Mouse (Mus musculus): ENCODE measurements around the gene Fosl2. TPM values are rescaled to one million over a fixed set of nuclear protein-coding genes. Genes with fewer than 3 reads are reported as not detected.
A peak's percentile ranks its signal among the peaks of the same experiment; 100 is the strongest.

The Fosl2 gene
- total and polyA plus RNA-seq, 2 experiments from 2014 or later: 0.52 to 6.4 TPM

GRCm38 (mm10) chr5:32136301-32136863, 781 bp downstream of the Fosl2 start:
- under 1% methylated on average over 57 of the region's 63 CpGs for WGBS
- peak overlapping the region; percentile 57 for H3K27ac ChIP-seq (ENCODE audit: low read depth, low read length)
- H3K9me3 ChIP-seq (ENCODE audit: low read length): no peaks in the 10 kb centered on the region
- peak overlapping the region; percentile 97 for H3K4me2 ChIP-seq (ENCODE audit: low read depth, low read length, poor library complexity, severe bottlenecking)
- no peaks in the 10 kb centered on the region for H3K36me3 ChIP-seq (ENCODE audit: insufficient read depth, low read length)
- no peak for ATAC-seq (ENCODE audit: low FRiP score)
- TF ChIP-seq CTCF (IDR thresholded peaks at IDR 0.05): no peak
- peaks cover 25% of the 10 kb centered on the region for H3K27me3 ChIP-seq (ENCODE audit: insufficient read depth, low read length)
- DNase-seq (ENCODE audit: low spot score): no peak
- peak overlapping the region; percentile 67 for H3K4me3 ChIP-seq (ENCODE audit: low read depth, low read length)
- peak overlapping the region; percentile 54 for H3K9ac ChIP-seq (replicated peaks; ENCODE audit: low read length, poor library complexity, severe bottlenecking)
- H3K4me1 ChIP-seq (ENCODE audit: insufficient read depth, low read length): peaks cover 14% of the 10 kb centered on the region; the same call in 1 of the 2 replicates

GRCm38 (mm10) chr5:32137106-32137522, 1.5 kb downstream of the Fosl2 start:
- 3% methylated on average over 12 of the region's 12 CpGs for WGBS
- H3K36me3 ChIP-seq (ENCODE audit: insufficient read depth, low read length): no peaks in the 10 kb centered on the region
- peak overlapping the region; percentile 97 for H3K4me2 ChIP-seq (ENCODE audit: low read depth, low read length, poor library complexity, severe bottlenecking)
- ATAC-seq (ENCODE audit: low FRiP score): no peak
- H3K4me1 ChIP-seq (ENCODE audit: insufficient read depth, low read length): peaks cover 14% of the 10 kb centered on the region; the same call in 1 of the 2 replicates
- peaks cover 25% of the 10 kb centered on the region for H3K27me3 ChIP-seq (ENCODE audit: insufficient read depth, low read length)
- DNase-seq (ENCODE audit: low spot score): no peak
- H3K9ac ChIP-seq (replicated peaks; ENCODE audit: low read length, poor library complexity, severe bottlenecking): no peak overlapping the region
- H3K9me3 ChIP-seq (ENCODE audit: low read length): no peaks in the 10 kb centered on the region
- peak overlapping the region; percentile 67 for H3K4me3 ChIP-seq (ENCODE audit: low read depth, low read length)
- no peak overlapping the region for H3K27ac ChIP-seq (ENCODE audit: low read depth, low read length)
- TF ChIP-seq CTCF (IDR thresholded peaks at IDR 0.05): no peak

- Histone ChIP-seq H3K27me3 (ENCODE audit: insufficient read depth, low read length) (peaks cover 25% of the 10 kb centered on the region), H3K4me2 (ENCODE audit: low read depth, low read length, poor library complexity, severe bottlenecking) (peak overlapping the region; percentile 4; the same call in 1 of the 2 replicates), H3K36me3 (ENCODE audit: insufficient read depth, low read length) (no peaks in the 10 kb centered on the region), H3K9ac (replicated peaks; ENCODE audit: low read length, poor library complexity, severe bottlenecking) (no peak overlapping the region), H3K4me1 (ENCODE audit: insufficient read depth, low read length) (peaks cover 13% of the 10 kb centered on the region; the same call in 1 of the 2 replicates), H3K27ac (ENCODE audit: low read depth, low read length) (no peak overlapping the region), H3K4me3 (ENCODE audit: low read depth, low read length) (no peak overlapping the region), H3K9me3 (ENCODE audit: low read length) (no peaks in the 10 kb centered on the region)
- ATAC-seq (ENCODE audit: low FRiP score) (no peak), DNase-seq (ENCODE audit: low spot score) (no peak)
- TF ChIP-seq CTCF (IDR thresholded peaks at IDR 0.05): no peak
- 77% methylated on average over 10 of the region's 10 CpGs for WGBS
These were observed 3.0 kb downstream of the Fosl2 start for GRCm38 (mm10) chr5:32138446-32139195.

- H3K9me3 ChIP-seq (ENCODE audit: low read length): no peaks in the 10 kb centered on the region
- peaks cover 25% of the 10 kb centered on the region for H3K27me3 ChIP-seq (ENCODE audit: insufficient read depth, low read length)
- H3K9ac ChIP-seq (replicated peaks; ENCODE audit: low read length, poor library complexity, severe bottlenecking): no peak overlapping the region
- no peaks in the 10 kb centered on the region for H3K36me3 ChIP-seq (ENCODE audit: insufficient read depth, low read length)
- peak; percentile 89 for TF ChIP-seq CTCF (IDR thresholded peaks at IDR 0.05)
- DNase-seq (ENCODE audit: low spot score) (peak; percentile 76), ATAC-seq (ENCODE audit: low FRiP score) (no peak)
- WGBS: 54% methylated on average over 9 of the region's 9 CpGs
- no peak overlapping the region for H3K4me3 ChIP-seq (ENCODE audit: low read depth, low read length)
- H3K27ac ChIP-seq (ENCODE audit: low read depth, low read length): no peak overlapping the region
- H3K4me2 ChIP-seq (ENCODE audit: low read depth, low read length, poor library complexity, severe bottlenecking): no peak overlapping the region
- H3K4me1 ChIP-seq (ENCODE audit: insufficient read depth, low read length): 0 out of 2 replicates have a peak, but pooled peaks cover 4% of the 10 kb centered on the region
These were observed 4.0 kb downstream of the Fosl2 start for GRCm38 (mm10) chr5:32139516-32140037.

GRCm38 (mm10) chr5:32141899-32142298, 6.3 kb downstream of the Fosl2 start:
- no peaks in the 10 kb centered on the region for H3K4me1 ChIP-seq (ENCODE audit: insufficient read depth, low read length)
- H3K27me3 ChIP-seq (ENCODE audit: insufficient read depth, low read length): peaks cover 20% of the 10 kb centered on the region; the same call in 1 of the 2 replicates
- H3K4me2 ChIP-seq (ENCODE audit: low read depth, low read length, poor library complexity, severe bottlenecking): no peak overlapping the region
- H3K27ac ChIP-seq (ENCODE audit: low read depth, low read length): no peak overlapping the region
- no peak overlapping the region for H3K4me3 ChIP-seq (ENCODE audit: low read depth, low read length)
- H3K9me3 ChIP-seq (ENCODE audit: low read length): no peaks in the 10 kb centered on the region
- no peak for TF ChIP-seq CTCF (IDR thresholded peaks at IDR 0.05)
- H3K36me3 ChIP-seq (ENCODE audit: insufficient read depth, low read length): no peaks in the 10 kb centered on the region
- DNase-seq (ENCODE audit: low spot score) (no peak), ATAC-seq (ENCODE audit: low FRiP score) (no peak)
- H3K9ac ChIP-seq (replicated peaks; ENCODE audit: low read length, poor library complexity, severe bottlenecking): no peak overlapping the region
- WGBS: 75% methylated on average over 2 of the region's 2 CpGs
